Mouse (Mus musculus): ENCODE measurements around the gene Gm21149.
"Not testable (repeated sequence)": the region's sequence is repeated elsewhere in the genome, so short reads cannot be mapped to it uniquely, and the experiment has no call there.

Gene Gm21149

GRCm38 (mm10) chr5:15476423-15476822, at the start of gene Gm21149:
Gene Gm21149 (minus strand): TSS chr5:15476523.
- not testable (repeated sequence) for DNase-seq (ENCODE audit: low spot score)

GRCm38 (mm10) chr5:15522470-15522869, 46.1 kb upstream of the Gm21149 start:
- DNase-seq (ENCODE audit: low spot score): not testable (repeated sequence)

- not testable (repeated sequence) for DNase-seq (ENCODE audit: low spot score)
Observed at GRCm38 (mm10) chr5:15522028-15522427, 45.7 kb upstream of the Gm21149 start.

GRCm38 (mm10) chr5:15520418-15520817, 44.1 kb upstream of the Gm21149 start:
- not testable (repeated sequence) for DNase-seq (ENCODE audit: low spot score)

GRCm38 (mm10) chr5:15517150-15517549, 40.8 kb upstream of the Gm21149 start:
- DNase-seq (ENCODE audit: low spot score): not testable (repeated sequence)

- DNase-seq (ENCODE audit: low spot score): not testable (repeated sequence)
Observed at GRCm38 (mm10) chr5:15512236-15512635, 35.9 kb upstream of the Gm21149 start.

- not testable (repeated sequence) for DNase-seq (ENCODE audit: low spot score)
Observed at GRCm38 (mm10) chr5:15509911-15510310, 33.6 kb upstream of the Gm21149 start.

- not testable (repeated sequence) for DNase-seq (ENCODE audit: low spot score)
Observed at GRCm38 (mm10) chr5:15508460-15509451, 32.4 kb upstream of the Gm21149 start.

GRCm38 (mm10) chr5:15507757-15508459, 31.6 kb upstream of the Gm21149 start:
- DNase-seq (ENCODE audit: low spot score): not testable (repeated sequence)

- DNase-seq (ENCODE audit: low spot score): no peak
Observed at GRCm38 (mm10) chr5:15507309-15507619, 30.9 kb upstream of the Gm21149 start.

GRCm38 (mm10) chr5:15506575-15507308, 30.4 kb upstream of the Gm21149 start:
- no peak for DNase-seq (ENCODE audit: low spot score)

- DNase-seq (ENCODE audit: low spot score): not testable (repeated sequence)
Observed at GRCm38 (mm10) chr5:15498774-15499400, 22.6 kb upstream of the Gm21149 start.

GRCm38 (mm10) chr5:15498350-15498749, 22.0 kb upstream of the Gm21149 start:
- DNase-seq (ENCODE audit: low spot score): not testable (repeated sequence)

GRCm38 (mm10) chr5:15490934-15491333, 14.6 kb upstream of the Gm21149 start:
- DNase-seq (ENCODE audit: low spot score): not testable (repeated sequence)

- DNase-seq (ENCODE audit: low spot score): no peak
Observed at GRCm38 (mm10) chr5:15488743-15489142, 12.4 kb upstream of the Gm21149 start.

GRCm38 (mm10) chr5:15484616-15485015, 8.3 kb upstream of the Gm21149 start:
- DNase-seq (ENCODE audit: low spot score): not testable (repeated sequence)

GRCm38 (mm10) chr5:15483576-15483975, 7.3 kb upstream of the Gm21149 start:
- not testable (repeated sequence) for DNase-seq (ENCODE audit: low spot score)

- not testable (repeated sequence) for DNase-seq (ENCODE audit: low spot score)
Observed at GRCm38 (mm10) chr5:15482815-15483214, 6.5 kb upstream of the Gm21149 start.

- not testable (repeated sequence) for DNase-seq (ENCODE audit: low spot score)
Observed at GRCm38 (mm10) chr5:15470141-15470540, 6.2 kb downstream of the Gm21149 start.

- DNase-seq (ENCODE audit: low spot score): not testable (repeated sequence)
Observed at GRCm38 (mm10) chr5:15467768-15468167, 8.6 kb downstream of the Gm21149 start.

- not testable (repeated sequence) for DNase-seq (ENCODE audit: low spot score)
Observed at GRCm38 (mm10) chr5:15466218-15466617, 10.1 kb downstream of the Gm21149 start.
